Mouse (Mus musculus) embryo, embryonic 11.5 days (tissue): ENCODE results near the gene Ptgis.

Experiments
- DNase-seq: peaks from one replicate; pipeline ENCODE4 v3.0.0-alpha.2; 2012; ENCODE audit warnings: low read depth, low spot score

Ptgis gene

DNA sequence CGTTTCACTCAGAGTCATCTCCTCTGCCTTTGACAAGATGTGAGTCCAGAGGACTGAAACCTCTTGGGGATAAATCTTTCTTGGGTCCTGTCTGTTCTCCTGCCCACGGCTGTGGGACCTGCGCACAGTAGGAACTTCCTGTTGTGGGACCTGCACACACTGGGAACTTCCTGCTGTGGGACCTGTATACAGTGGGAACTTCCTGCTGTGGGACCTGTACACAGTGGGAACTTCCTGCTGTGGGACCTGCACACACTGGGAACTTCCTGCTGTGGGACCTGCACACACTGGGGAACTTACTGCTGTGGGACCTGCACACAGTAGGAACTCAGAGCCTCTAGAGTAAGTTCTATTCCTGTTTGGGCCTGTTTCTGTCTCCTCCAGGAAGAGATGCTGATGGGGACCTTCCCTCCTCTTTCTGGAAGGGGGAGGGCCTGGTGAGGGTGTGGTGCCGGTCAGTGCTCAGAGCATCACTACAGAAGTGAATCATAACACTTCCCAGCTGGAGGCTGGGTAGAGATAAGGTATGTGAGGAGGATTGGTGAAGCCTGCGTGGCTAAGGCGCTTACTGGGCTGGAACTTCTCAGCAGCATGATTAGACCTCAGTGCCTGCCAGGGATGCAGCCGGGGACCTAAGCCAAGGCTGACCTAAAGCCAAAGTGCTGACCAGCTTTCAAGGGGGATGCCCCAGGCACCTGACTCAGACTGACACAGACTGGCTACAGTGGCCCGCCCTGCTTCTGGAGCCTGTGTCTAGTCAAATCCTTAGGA is 22.8 kb upstream of the Ptgis start:
- DNase-seq, result no peak

DNA sequence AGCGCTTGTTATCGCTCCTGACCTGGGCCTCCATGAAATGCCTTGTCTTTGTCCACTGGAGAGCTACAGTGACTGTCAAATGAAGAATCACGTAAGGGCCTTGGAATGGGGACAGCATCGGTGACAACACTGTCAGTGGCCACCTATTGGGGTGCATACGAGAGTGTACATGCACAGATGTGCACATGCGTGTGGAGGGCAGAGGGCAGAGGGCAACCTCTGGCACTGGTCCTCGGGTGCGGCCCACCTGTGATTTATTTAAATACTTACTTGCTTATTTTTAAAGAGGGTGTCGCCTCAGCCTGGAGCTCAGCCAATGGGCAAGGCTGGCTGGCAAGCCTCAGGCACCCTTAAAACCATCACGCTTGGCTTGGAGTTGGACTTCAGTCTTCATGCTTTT is 22.0 kb upstream of the Ptgis start:
- DNase-seq, result no peak

DNA sequence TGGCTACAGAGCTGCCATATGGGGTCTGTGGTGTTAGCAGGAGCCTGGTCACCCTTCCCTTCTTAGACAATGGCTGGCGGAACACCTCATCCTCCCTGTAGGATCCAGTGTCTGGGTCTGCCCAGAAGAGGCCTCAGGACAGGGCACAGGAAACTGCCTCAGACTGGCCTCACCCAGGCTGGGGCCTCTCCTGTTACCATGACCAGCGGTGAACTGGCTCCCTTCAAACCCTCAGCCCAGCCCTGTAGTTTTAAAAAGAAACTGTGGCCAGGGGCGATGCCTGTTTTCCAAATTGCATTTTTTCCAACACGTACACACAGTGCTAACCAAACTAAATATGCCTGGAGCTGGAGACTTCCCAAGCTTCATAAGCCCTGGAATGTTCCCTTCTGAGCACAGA is 20.7 kb upstream of the Ptgis start:
- DNase-seq, result no peak

DNA sequence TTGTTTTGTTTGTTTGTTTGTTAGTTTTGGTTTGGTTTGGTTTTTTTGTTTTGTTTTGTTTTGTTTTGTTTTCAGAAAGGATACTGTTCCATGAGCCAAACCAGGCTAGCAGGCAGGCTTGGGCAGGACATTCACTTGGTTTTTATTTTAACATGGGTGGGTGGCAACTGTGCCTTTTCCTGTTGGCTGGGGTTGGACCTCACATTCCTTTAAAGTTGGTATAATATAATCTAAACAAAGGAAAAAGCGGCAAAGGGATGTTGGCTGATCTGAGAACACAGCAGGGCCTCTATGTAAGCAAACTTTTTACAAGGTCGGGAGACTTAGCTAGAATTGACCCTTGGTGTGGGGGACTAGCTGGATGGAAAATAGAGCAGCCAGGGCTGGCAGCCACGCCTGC is 17.4 kb upstream of the Ptgis start:
- no peak for DNase-seq

DNA sequence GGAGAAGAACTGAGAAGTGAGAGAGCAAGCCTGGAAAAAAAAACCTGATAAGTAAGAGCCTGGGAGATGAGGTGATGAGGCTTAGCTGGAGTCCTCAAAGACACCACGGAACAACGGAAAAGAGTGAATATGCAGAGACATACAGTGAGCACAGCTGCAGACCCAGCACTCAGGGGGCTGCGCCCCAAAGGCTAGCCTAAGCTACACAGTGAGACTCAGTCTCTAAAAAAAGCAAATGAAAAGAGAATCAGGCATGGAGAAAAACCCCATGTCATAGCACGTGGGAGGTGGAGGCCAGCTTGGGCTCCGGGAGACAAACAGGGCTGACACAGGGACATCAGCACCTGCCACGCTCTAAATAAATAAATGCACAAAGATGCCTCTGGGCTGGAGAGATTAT is 14.4 kb upstream of the Ptgis start:
- no peak for DNase-seq

DNA sequence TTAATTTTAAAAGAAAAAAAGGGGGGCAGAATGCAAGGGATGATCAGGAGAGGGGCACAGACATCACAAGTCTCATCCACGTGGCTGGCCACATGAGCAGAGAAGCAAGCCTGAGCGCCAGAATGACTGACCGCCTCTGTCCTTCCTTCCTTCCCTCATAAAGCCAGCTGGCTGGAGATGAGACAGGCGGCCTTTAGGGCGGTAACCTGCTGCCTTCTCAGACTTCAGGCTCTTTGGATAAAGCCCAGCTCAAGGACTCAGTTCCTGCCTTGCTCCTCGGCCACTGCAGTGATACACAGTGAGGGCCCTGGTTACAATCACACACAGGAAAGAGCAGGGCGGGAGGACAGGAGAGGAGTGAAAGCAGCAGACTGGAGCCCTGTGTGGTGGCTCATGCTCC is 13.8 kb upstream of the Ptgis start:
- no peak for DNase-seq

DNA sequence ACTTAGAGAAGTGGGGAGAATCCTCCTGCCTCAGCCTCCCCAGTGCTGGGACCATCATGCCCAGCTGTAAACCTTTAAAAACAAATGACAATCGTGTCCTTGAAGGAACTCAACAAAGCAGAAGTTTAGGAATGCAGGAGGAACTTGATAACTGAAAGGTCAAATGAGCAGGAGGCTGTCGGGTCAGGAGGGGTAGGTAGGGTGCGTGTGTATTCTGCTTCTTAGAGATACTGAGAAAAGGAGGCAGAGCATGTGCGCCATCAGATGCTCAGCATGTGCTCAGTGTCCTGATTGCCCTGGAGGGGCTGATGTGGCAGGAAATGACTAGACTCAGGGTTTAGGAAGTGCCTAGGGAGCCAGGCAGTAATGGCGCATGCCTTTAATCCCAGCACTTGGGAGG is 13.1 kb upstream of the Ptgis start:
- DNase-seq, result no peak

DNA sequence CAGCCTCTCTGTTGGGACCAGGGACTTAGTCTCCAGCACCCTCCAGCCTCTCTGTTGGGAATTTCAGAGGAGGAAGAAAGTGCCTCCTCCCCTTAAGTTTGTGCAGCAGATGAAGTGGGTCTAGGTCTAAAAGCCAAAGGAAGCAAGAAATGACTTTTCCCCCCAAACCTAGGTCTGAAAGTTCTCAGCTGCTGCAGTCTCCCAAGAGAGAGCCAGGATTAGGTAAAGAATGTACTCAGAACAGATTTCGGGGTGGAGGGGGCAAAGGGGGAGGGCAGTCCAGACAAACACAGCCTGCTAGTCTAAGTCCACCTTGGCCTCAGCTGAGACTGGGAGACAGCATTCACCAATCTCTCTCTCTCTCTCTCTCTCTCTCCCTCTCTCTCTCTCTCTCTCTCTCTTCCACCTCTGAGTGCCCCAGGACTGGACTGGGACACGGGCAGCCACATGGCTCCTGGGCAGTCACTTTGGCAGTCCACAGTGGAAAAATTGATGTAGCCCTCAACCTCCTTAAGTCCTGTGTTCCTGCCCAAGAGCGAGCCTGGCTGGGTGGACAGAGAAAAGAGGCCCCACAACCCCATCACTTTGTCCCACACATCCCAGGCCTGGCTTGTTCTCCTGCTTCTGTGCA is 11.8 kb upstream of the Ptgis start:
- DNase-seq, result no peak

DNA sequence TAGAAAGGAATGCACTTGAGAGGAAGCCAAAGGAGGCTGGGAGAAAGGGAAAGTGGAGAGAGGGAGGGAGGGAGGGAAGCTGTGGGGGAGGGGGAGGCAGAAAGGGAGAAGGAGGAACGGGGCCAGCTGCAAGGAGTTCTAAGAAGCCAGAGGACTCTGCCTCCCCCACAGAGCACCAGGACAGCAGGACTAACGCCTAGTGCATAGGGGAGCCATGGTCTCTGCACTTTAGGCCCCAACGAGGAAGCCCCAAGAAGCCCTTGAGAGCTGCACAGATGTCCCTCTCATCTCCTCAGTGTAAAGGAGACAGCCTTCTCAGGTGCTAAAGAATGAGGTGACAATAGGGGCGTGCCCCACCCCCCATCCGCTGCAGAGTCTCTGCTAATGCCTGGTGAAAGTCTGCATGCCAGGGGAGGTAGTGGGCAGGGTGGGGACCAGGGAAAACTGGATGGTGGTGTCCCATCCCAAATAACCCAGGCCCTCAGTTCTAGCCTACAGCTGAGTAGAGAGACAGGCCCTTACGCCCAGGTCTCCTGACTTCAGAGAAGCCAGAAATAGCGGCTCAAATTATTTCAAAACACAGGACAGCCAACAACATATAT is 10.4 kb upstream of the Ptgis start:
- no peak for DNase-seq

DNA sequence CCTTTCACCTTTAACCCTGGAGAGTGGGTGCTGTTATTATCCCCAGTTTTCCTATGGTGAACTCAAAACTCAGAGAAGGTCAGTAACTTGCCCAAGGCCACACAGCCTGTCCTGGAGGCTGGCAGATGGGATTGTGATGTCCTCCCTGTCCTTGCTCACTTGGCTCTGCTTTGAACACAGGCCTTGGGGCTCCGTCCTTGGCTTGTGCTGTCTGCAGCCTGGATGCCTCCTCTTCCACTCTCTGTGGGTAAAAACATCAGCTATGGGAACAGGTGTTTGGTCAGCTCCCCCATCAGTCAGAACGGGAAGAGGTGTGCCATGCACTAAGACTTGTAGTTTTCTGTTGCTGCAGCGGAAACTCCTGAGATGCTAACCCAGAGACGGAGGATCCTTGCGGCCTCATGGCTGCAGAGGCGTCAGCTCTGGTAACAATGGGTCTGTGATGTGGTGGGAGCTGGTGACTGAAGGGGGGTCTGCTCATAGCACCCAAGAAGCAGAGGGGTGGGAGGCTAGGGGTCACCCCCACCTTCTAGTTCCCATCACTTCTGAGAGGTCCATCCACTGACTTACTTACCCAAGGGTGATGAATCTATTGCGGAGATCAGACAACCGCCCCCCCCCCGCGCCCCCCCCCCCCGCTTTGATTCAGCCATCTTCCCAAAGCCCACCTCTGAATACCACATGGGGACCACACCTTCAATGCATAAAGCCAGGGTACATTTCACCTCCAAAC is 9.8 kb upstream of the Ptgis start:
- DNase-seq, result no peak

DNA sequence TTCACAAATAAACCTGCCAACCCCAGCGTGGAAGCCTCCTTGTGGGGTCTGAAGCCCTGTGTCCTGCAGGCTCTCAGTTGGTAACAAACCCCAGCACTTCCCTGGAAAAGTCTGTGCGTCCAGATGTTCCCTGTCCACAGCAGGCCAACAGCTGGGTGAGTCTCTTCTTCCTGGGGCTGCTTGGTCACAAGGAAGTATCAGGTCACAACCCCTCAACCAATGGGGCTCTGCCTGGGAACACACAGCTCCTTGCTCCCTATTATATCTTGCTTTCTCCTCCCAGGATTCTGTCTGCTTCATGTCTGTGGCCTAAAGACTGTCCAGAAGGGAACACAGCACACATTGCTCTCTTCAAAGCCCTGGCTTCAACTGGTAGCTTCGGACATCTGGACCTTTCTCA is 9.2 kb upstream of the Ptgis start:
- DNase-seq, result no peak

DNA sequence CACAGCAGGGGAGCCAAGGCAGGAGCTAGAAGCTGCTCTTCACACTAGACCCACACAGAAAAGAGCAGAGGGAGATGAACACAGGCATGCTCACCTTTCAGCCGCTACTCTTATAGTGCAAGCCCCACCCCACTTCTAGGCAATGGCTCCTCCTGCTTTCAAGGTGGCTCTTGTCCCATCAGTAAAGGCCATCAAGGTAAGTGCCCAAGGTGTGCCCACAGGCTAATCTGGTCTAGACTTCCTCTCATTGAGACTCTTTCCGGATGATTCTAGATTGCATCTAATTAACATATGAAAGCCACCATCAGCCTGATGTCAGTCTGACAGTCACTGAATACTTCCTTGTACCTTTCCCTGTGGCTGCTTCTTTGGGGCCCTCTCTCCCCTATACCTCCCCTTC is 7.4 kb upstream of the Ptgis start:
- no peak for DNase-seq

DNA sequence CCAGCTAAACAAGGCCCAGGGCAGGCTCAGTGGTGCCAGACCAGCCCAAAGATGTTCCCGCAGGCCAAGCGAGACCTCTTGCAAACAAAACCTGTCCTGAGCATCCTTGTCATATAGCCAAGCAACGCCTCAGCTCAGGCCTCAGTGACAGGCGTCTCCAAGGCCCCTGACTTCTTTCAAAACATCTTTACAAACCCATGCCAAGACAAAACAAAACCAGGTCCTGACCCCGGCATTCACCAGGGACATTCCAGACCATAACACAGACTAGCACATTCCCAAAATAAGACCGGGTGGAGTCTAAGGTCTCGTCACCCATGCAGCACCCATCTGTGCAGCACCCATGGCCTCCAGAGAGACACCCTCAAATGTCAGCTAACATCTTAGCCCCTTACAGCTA is 6.3 kb upstream of the Ptgis start:
- no peak for DNase-seq

DNA sequence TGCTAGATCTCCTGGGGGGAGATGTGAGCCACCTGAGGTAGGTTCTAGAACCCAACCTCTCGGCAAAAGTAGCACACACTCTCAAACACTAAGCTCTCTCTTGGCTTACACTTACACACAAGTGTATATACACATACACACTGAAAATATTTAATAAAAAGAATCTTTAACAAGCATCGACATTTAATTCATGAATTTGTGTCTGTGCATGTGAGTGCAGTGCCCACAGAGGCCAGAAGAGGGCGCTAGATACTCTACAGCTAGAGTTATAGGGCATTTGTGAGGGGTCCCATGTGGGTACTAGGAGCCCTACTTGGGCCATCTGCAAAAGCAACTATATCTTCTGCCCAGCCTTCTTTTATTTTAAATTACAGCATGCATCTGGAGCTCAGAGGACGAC is 4.5 kb upstream of the Ptgis start:
- DNase-seq, result no peak

DNA sequence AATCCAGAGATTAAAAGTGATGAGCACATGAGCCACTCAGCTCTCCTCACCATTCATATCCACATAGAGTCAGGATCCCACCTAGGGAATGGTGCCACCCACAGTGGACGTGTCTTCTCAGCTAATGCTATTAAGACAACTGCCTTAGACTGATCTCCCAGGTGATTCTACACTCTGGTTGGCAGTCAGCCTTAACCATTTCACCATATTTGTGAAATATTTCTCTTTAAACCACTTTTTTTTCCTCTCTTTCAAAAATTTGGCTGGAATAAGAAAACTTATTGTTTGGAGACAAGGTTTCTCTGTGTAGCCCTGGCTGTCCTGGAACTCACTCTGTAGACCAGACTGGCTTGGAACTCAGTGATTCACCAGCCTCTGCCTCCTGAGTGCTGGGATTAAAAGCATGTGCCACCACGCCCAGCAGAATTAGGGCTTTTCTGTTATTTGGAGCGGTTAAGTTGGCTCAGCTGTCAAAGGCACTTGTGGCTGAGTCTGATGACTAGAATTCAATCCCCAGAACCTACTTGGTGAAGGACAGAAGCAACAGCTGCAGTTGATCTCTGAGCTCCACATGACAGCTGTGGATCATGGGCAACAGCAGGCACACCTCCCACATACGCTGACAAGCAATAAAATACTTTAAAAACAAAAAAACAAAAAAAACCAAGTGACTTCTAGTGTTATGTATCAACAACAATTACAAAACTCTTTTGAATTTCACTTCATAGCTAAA is 3.6 kb upstream of the Ptgis start:
- DNase-seq, result no peak

DNA sequence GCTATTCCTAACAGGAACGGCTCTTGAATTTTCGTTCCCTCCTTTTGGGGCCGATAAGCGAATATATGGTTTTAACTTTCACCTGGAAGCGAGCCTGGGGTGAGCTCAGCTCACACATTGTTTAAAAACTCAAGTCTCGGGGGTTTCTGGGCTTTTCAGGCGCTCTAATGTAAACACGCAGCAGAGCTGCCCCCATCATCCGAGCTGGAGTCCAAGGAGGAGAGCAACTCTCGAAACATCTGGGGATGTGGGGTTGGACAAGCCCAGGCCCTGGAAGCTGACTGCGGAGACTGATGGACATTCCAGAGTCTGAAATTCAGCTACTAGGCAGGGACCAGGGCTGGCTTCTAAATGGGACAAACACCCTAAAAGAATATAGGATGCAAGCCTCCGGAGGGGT is 1.1 kb downstream of the Ptgis start:
- DNase-seq, result no peak

DNA sequence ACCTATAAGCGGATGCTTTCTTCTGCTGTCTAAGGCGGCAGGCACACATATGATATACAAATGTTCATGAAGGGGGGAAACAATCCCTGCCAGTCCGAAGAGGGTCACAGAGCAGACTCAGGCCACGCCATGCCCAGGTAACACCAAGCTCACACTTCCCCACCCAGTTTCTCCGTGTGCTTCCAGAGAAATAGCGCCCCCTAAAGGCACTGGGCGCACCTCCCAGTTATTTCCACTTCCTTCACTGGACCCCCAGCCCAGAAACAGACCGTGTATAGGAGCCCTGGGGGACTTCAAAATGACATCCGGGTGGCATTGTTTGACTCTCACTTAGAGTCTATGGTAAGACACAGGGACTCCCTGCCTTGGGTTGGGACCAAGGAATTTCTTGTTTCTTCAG is 3.2 kb downstream of the Ptgis start:
- no peak for DNase-seq

DNA sequence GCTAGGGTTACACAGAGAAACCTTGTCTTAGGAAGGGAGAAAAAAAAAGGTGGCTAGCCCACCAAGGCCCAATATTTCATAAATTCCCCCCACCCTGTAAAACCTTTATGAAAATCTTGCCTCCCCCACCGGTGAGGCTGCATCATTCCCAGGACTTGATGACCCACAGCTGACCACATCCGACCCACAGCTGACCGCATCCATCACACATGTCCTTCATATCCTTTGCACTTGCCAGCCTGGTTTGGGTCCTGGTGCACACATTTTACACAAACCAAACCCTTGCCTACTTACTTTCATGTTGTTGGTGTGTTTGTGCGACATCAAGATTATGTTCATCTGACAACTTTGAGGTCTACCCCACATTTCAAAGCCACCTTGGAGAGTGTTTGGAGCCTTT is 4.2 kb downstream of the Ptgis start:
- no peak for DNase-seq

DNA sequence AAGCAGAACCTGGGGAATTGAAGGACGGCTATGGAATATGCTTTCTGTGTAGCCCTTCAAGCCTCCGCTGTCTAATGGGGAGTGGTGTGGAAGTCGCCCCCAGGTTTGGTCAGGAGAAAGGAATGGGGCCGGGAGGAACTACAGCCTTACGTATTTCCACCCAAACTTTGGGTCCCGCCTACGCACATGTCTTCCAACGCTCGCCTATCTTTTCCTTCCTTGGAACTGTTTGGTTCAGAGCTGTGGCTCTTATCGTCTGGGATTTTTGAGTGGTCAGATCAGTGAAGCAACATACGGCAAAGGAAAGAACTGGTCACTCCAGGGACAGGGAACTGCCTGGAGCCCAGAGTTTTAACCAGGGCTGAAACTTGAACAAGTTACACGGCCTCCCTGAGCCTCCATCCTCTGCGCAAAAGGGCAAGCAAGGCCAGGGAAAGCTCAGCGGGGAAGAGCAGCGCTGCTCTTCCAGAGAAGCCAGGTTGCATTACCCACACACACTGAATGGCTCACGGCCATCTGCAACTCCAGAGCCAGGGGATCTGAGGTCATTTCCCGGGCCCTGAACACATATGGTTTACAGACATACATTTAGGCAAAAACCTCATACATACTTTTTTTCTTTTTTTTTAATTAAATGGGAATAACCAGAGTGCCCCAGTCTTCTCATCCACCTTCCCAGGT is 4.9 kb downstream of the Ptgis start:
- no peak for DNase-seq

DNA sequence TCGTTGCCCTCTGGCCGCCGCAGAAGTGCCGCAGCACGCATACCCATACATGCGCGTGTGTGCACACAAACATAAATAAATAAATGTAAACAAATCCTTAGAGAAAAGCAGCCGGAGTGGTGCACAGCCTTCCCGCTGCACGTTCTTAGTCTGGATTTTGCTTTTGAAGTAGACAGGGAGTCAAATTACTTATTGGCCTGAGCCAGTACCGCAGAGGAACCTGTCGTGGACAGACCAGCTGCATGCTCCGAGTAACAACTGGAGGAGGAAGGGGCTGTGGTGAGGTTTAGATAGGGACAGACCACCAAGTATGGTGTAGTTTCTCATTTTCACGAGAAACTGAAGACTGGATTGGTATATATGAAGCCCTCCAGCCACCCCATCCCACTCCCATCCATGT is 6.6 kb downstream of the Ptgis start:
- no peak for DNase-seq

DNA sequence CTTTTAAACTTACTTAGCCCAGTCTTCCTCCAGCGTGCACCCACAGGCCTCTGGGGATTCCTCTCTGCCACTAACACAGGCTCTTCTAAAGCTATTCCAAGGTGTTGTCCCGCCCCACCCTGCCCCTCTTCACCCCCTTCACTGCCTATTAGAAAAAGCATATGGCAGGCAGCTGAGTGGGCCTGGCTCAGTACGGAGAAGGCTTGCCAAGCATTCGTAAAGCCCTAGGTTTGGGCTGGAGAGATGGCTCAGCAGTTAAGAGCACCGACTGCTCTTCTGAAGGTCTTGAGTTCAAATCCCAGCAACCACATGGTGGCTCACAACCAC is 7.4 kb downstream of the Ptgis start:
- no peak for DNase-seq
